Mouse (Mus musculus): Measurements from ENCODE around the gene Zfp36l2.

Gene Zfp36l2

GRCm38 (mm10) chr17:84179026-84179972 lies 8.4 kb downstream of the Zfp36l2 start:
- no peak for DNase-seq (ENCODE audit: low read depth in 2 of 2, low spot score in 2 of 2)

- no peak for DNase-seq (ENCODE audit: low read depth in 2 of 2, low spot score in 2 of 2)
Measured at GRCm38 (mm10) chr17:84177481-84177880, 10.3 kb downstream of the Zfp36l2 start.

- DNase-seq (ENCODE audit: low read depth in 2 of 2, low spot score in 2 of 2) = no peak
Measured at GRCm38 (mm10) chr17:84176446-84176845, 11.3 kb downstream of the Zfp36l2 start.

- no peak for DNase-seq (ENCODE audit: low read depth in 2 of 2, low spot score in 2 of 2)
Measured at GRCm38 (mm10) chr17:84175196-84175595, 12.6 kb downstream of the Zfp36l2 start.

- no peak for DNase-seq (ENCODE audit: low read depth in 2 of 2, low spot score in 2 of 2)
Measured at GRCm38 (mm10) chr17:84167377-84167776, 20.4 kb downstream of the Zfp36l2 start.

- peak in 1 of 2 experiments; percentile 43 for DNase-seq (ENCODE audit: low read depth in 2 of 2, low spot score in 2 of 2)
Measured at GRCm38 (mm10) chr17:84166135-84166860, 21.4 kb downstream of the Zfp36l2 start.

- DNase-seq (ENCODE audit: low read depth in 2 of 2, low spot score in 2 of 2) = no peak
Measured at GRCm38 (mm10) chr17:84165735-84166134, 22.0 kb downstream of the Zfp36l2 start.

- no peak for DNase-seq (ENCODE audit: low read depth in 2 of 2, low spot score in 2 of 2)
Measured at GRCm38 (mm10) chr17:84164146-84164545, 23.6 kb downstream of the Zfp36l2 start.

GRCm38 (mm10) chr17:84163066-84163785 lies 24.5 kb downstream of the Zfp36l2 start:
- peak in 1 of 2 experiments; percentile 45 for DNase-seq (ENCODE audit: low read depth in 2 of 2, low spot score in 2 of 2)

- no peak for DNase-seq (ENCODE audit: low read depth in 2 of 2, low spot score in 2 of 2)
Measured at GRCm38 (mm10) chr17:84162211-84162760, 25.5 kb downstream of the Zfp36l2 start.

GRCm38 (mm10) chr17:84161231-84161854 lies 26.4 kb downstream of the Zfp36l2 start:
- no peak for DNase-seq (ENCODE audit: low read depth in 2 of 2, low spot score in 2 of 2)

- DNase-seq (ENCODE audit: low read depth in 2 of 2, low spot score in 2 of 2) = no peak
Measured at GRCm38 (mm10) chr17:84158891-84159290, 28.9 kb downstream of the Zfp36l2 start.

GRCm38 (mm10) chr17:84158461-84158795 lies 29.3 kb downstream of the Zfp36l2 start:
- DNase-seq (ENCODE audit: low read depth in 2 of 2, low spot score in 2 of 2) = no peak

- DNase-seq (ENCODE audit: low read depth in 2 of 2, low spot score in 2 of 2) = no peak
Measured at GRCm38 (mm10) chr17:84157743-84158460, 29.8 kb downstream of the Zfp36l2 start.

- no peak for DNase-seq (ENCODE audit: low read depth in 2 of 2, low spot score in 2 of 2)
Measured at GRCm38 (mm10) chr17:84156748-84157742, 30.7 kb downstream of the Zfp36l2 start.

GRCm38 (mm10) chr17:84156227-84156573 lies 31.5 kb downstream of the Zfp36l2 start:
- no peak for DNase-seq (ENCODE audit: low read depth in 2 of 2, low spot score in 2 of 2)

- DNase-seq (ENCODE audit: low read depth in 2 of 2, low spot score in 2 of 2) = no peak
Measured at GRCm38 (mm10) chr17:84155516-84156226, 32.1 kb downstream of the Zfp36l2 start.

- no peak for DNase-seq (ENCODE audit: low read depth in 2 of 2, low spot score in 2 of 2)
Measured at GRCm38 (mm10) chr17:84155029-84155338, 32.8 kb downstream of the Zfp36l2 start.

All from CD8-positive naive resting alpha-beta T cell, adult 2 months (primary cell).